In the genomic region with DNA sequence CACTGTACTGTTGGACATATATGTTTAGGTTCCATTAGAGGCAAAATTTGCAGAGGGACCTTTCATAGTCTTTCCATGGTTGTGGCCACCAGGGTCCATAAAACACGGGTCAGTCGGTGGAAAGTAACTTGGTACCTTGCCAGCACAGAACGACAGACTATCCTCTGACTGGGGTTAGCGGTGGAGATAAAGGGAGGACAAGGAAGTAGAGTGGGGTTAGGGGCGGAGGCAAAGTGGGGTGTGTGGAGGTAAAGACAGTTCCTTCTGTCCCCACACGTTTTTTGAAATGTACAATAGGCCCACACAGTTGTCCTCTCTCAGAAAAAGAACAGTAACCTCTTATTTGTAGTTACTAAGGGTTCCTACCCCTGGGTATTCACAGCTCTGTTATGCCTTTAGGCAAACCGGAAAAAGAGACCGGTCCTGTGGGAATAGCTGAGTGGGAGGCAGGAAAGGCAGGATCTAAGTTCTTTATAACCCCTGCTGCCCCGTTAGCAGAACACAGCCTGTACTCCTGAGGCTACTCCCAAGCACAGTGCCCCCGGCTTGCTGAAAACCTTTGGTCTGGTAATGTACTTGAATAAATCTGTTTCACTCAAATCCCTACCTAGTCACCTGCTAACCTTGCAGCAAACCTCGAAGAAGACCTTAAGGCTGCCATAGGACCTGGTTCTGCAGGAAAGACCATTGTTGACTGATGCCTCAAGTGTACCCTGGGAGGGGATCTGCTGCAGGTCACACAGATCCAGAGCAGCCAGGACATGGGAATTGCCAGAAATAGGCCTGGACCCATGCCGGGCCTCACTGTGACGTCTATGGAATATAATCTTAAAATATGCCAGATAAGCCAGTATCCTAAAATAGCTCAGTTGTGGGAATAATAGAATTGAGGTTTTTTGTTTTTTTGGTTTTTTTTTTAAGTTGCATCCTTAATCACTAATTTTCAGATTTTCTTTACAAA, we compare ENCODE assay signal across 14 mouse cellular contexts. TPM values are rescaled to one million over a fixed set of nuclear protein-coding genes. Genes with fewer than 3 reads are reported as not detected.
A peak's percentile ranks its signal among the peaks of the same experiment; 100 is the strongest.
DNase-seq lines count a peak whose midpoint lies in the region; ATAC-seq lines count a peak whose summit lies in the region.
"Had no signal": no experiment of that assay in that cellular context is flagged by ENCODE, and none has a peak within 500 bp of the region (broad histone marks: within the 10 kb centered on the region; RNA-seq: fewer than 3 reads in every experiment).

No protein-coding gene starts in this region.

- H3K4me2 ChIP-seq in midbrain, embryonic 14.5 days (ENCODE audit: low read length), result no peak overlapping the region
- no peak overlapping the region for H3K4me2 ChIP-seq in midbrain, embryonic 11.5 days
- H3K4me2 ChIP-seq: liver, embryonic 13.5 days had no signal

- H3K36me3 ChIP-seq in midbrain, embryonic 14.5 days (ENCODE audit: control insufficient read depth, insufficient read depth, low read length), result no peaks in the 10 kb centered on the region
- no peaks in the 10 kb centered on the region for H3K36me3 ChIP-seq in midbrain, embryonic 11.5 days (ENCODE audit: control insufficient read depth, insufficient read depth, low read length)
- H3K36me3 ChIP-seq: hindbrain, embryonic 10.5 days; liver, embryonic 13.5 days had no signal

- no peak overlapping the region for H3K27ac ChIP-seq in midbrain, embryonic 14.5 days (replicated peaks; ENCODE audit: low read depth, low read length)
- H3K27ac ChIP-seq in midbrain, embryonic 11.5 days (ENCODE audit: low read depth, low read length), result no peak overlapping the region
- H3K27ac ChIP-seq: hindbrain, embryonic 10.5 days; liver, embryonic 13.5 days; macrophage had no signal

- H3K27me3 ChIP-seq in midbrain, embryonic 14.5 days (ENCODE audit: control insufficient read depth, insufficient read depth, low read length), result no peaks in the 10 kb centered on the region
- H3K27me3 ChIP-seq in midbrain, embryonic 11.5 days (ENCODE audit: control insufficient read depth, insufficient read depth, low read length), result no peaks in the 10 kb centered on the region
- H3K27me3 ChIP-seq: liver, embryonic 13.5 days had no signal

- no peak overlapping the region for H3K9ac ChIP-seq in midbrain, embryonic 14.5 days (replicated peaks; ENCODE audit: low read length)
- no peak overlapping the region for H3K9ac ChIP-seq in midbrain, embryonic 11.5 days (ENCODE audit: low read length)
- H3K9ac ChIP-seq: liver, embryonic 13.5 days had no signal

- peak; percentile 8 for DNase-seq in midbrain, embryonic 14.5 days
- no peak for DNase-seq in midbrain, embryonic 11.5 days (ENCODE audit: low spot score, missing footprints)
- peak; percentile 42 to 59 for DNase-seq in heart, adult 9 months (ENCODE audit: low spot score in 2 of 2)
- peak; percentile 66 for DNase-seq in heart, postnatal 4 days
- no peak for DNase-seq in frontal cortex, postnatal 25 days (ENCODE audit: low spot score in 2 of 2)
- DNase-seq in right cerebral cortex, adult 2 months (ENCODE audit: low spot score in 2 of 2), result no peak
- DNase-seq in adrenal gland, adult 8-10 months, result no peak
- DNase-seq: liver, embryonic 13.5 days had no signal

- ATAC-seq in midbrain, embryonic 14.5 days (ENCODE audit: low FRiP score, low TSS enrichment), result no peak
- no peak for ATAC-seq in midbrain, embryonic 11.5 days (ENCODE audit: low FRiP score)
- no peak for ATAC-seq in monocyte, adult 5-6 weeks (replicated peaks; ENCODE audit: insufficient number of reproducible peaks, low FRiP score, low TSS enrichment, poor library complexity, severe bottlenecking)

- no peaks in the 10 kb centered on the region for H3K4me1 ChIP-seq in midbrain, embryonic 14.5 days (ENCODE audit: control insufficient read depth, insufficient read depth, low read length)
- H3K4me1 ChIP-seq in midbrain, embryonic 11.5 days (ENCODE audit: control insufficient read depth, insufficient read depth, low read length), result no peaks in the 10 kb centered on the region
- H3K4me1 ChIP-seq: hindbrain, embryonic 10.5 days; liver, embryonic 13.5 days had no signal

- 80% methylated on average over 13 of the region's 13 CpGs for WGBS in midbrain, embryonic 14.5 days
- 86% methylated on average over 13 of the region's 13 CpGs for WGBS in midbrain, embryonic 11.5 days

- H3K9me3 ChIP-seq in midbrain, embryonic 14.5 days (ENCODE audit: control insufficient read depth, low read length), result no peaks in the 10 kb centered on the region
- H3K9me3 ChIP-seq in midbrain, embryonic 11.5 days (ENCODE audit: control insufficient read depth, low read length), result no peaks in the 10 kb centered on the region
- H3K9me3 ChIP-seq: hindbrain, embryonic 10.5 days; liver, embryonic 13.5 days had no signal

- no peak overlapping the region for H3K4me3 ChIP-seq in midbrain, embryonic 14.5 days (replicated peaks; ENCODE audit: low read depth, low read length)
- H3K4me3 ChIP-seq in midbrain, embryonic 11.5 days (ENCODE audit: low read depth, low read length), result no peak overlapping the region
- H3K4me3 ChIP-seq: hindbrain, embryonic 10.5 days; liver, embryonic 13.5 days had no signal

RNA-seq across cellular contexts. Expression of gene Gm29133, which starts 51.6 kb away (rescaled TPM):
- not detected in 2 replicates for polyA plus RNA-seq in midbrain, embryonic 14.5 days (2014; fragmentation: Nextera tagmentation; extraction: Ambion mirVana)
- not detected in 2 replicates for polyA plus RNA-seq in midbrain, embryonic 11.5 days (2014; fragmentation: Nextera tagmentation; extraction: Ambion mirVana)
- total RNA-seq in heart, postnatal 4 days (2021), result not detected
- not detected in 3 replicates for total RNA-seq in monocyte, adult 5-6 weeks (2017)
- total RNA-seq in adrenal gland, adult 8-10 months (2022), result not detected
- polyA plus RNA-seq: forebrain, embryonic 11.5 days; hindbrain, embryonic 10.5 days; kidney, embryonic 14.5 days; liver, embryonic 13.5 days; macrophage; urinary bladder, adult 2 months had no signal

Comparison
In these comparisons a context has a peak if more than half of its experiments do, and no peak if none do; other contexts are left out.
1. DNase-seq: peak in midbrain, embryonic 14.5 days (single experiment), heart, adult 9 months (2 of 2) and heart, postnatal 4 days (single experiment); none in midbrain, embryonic 11.5 days (single experiment), frontal cortex, postnatal 25 days (0 of 2), right cerebral cortex, adult 2 months (0 of 2) and adrenal gland, adult 8-10 months (single experiment).